Mouse (Mus musculus) limb, embryonic 14.5 days (tissue): Measurements from ENCODE around the gene Gpr119. TPM values are rescaled to one million over a fixed set of nuclear protein-coding genes. Genes with fewer than 3 reads are reported as not detected.
A peak's percentile ranks its signal among the peaks of the same experiment; 100 is the strongest.

ENCODE experiments used
- ATAC-seq: fragments of 200-750 bp; cut with Nextera tagmentation; 2 replicates; pipeline ENCODE4 v1.8.0; 2017; ENCODE audit warnings: low read depth, moderate number of reproducible peaks, moderate TSS enrichment; ENCODE audit not compliant: low FRiP score
- DNase-seq: peaks from one replicate; pipeline ENCODE4 v3.0.0-alpha.2; 2015; ENCODE audit warnings: low spot score
- H3K27ac ChIP-seq: fragments of 300-500 bp; sonication (generic); replicated peaks from 2 replicates; pipeline ENCODE4 v1.5.1; 2014; ENCODE audit warnings: low read depth, mild to moderate bottlenecking, low read length, moderate library complexity, mixed read lengths
- H3K27me3 ChIP-seq: fragments of 300-500 bp; sonication (generic); 2 replicates; pipeline ENCODE4 v1.6.1; 2014; ENCODE audit warnings: low read length, mixed read lengths; ENCODE audit not compliant: control insufficient read depth, insufficient read depth
- H3K36me3 ChIP-seq: fragments of 300-500 bp; sonication (generic); 2 replicates; pipeline ENCODE4 v1.6.1; 2014; ENCODE audit warnings: mild to moderate bottlenecking, low read length, moderate library complexity, mixed read lengths; ENCODE audit not compliant: control insufficient read depth, insufficient read depth
- H3K4me1 ChIP-seq: fragments of 300-500 bp; sonication (generic); 2 replicates; pipeline ENCODE4 v1.6.1; 2014; ENCODE audit warnings: antibody characterized with exemption, low read length, mixed read lengths; ENCODE audit not compliant: control insufficient read depth, insufficient read depth
- H3K4me2 ChIP-seq: fragments of 300-500 bp; sonication (generic); replicated peaks from 2 replicates; pipeline ENCODE4 v1.6.1; 2014; ENCODE audit warnings: low read depth, mild to moderate bottlenecking, low read length, moderate library complexity; ENCODE audit not compliant: severe bottlenecking
- H3K4me3 ChIP-seq: fragments of 300-500 bp; sonication (generic); replicated peaks from 2 replicates; pipeline ENCODE4 v1.5.1; 2014; ENCODE audit warnings: low read length
- H3K9ac ChIP-seq: fragments of 300-500 bp; sonication (generic); 2 replicates; pipeline ENCODE4 v1.6.1; 2014; ENCODE audit warnings: mild to moderate bottlenecking, low read depth, low read length, moderate library complexity; ENCODE audit not compliant: severe bottlenecking
- H3K9me3 ChIP-seq: fragments of 300-500 bp; sonication (generic); 2 replicates; pipeline ENCODE4 v1.6.1; 2016; ENCODE audit warnings: low read length; ENCODE audit not compliant: control insufficient read depth
- POLR2A ChIP-seq: fragments of 200-500 bp; IDR thresholded peaks from 2 replicates; pipeline ENCODE4 v1.8.0; 2012; ENCODE audit warnings: inconsistent platforms, mild to moderate bottlenecking, moderate library complexity, borderline replicate concordance; ENCODE audit not compliant: insufficient read depth, insufficient read length; ENCODE audit errors: extremely low read depth
- WGBS: fragments of 180-500 bp; shearing (Covaris S2); extraction: QIAGEN DNeasy Blood & Tissue Kit; methylation state at CpG from one replicate; pipeline ENCODE4 v1.1.7; 2014; 5-methylcytosine and 5-hydroxymethylcytosine counted together
- polyA plus RNA-seq, 2 experiments: library from polyadenylated mRNA; depleted of rRNA in 1 of 2; stranded (reverse) in 1 of 2; unstranded in 1 of 2; fragments of >200 nt; fragmentation: Nextera tagmentation in 1 of 2; extraction: Ambion mirVana in 1 of 2; gene quantifications; 2 replicates each; pipeline versions ENCODE4 v1.2.1 to v1.2.3; 2012 to 2014

The Gpr119 gene
- polyA plus RNA-seq, 2 experiments: not detected

DNA sequence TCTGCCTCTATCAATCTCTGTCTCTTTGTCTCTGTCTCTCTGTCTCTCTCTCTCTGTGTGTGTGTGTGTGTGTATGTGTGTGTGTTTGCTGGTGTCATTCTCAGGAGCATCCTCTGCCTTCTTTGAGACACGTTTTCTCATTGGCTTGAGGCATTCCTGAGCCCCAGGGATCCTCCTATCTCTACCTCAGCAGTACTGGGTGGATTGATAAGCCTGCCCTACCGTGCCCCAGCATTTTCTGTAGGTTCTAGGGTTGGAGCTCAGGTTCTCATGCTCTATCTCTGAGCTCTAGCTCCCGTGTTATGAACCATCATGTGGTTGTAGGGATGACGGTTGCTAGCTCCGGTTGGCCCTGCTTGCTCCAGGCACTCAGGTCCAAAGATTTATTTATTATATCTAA, 9.6 kb upstream of the Gpr119 start:
- ATAC-seq (no peak), DNase-seq (no peak)
- Histone ChIP-seq H3K4me2 (no peak overlapping the region), H3K9ac (no peak overlapping the region), H3K27ac (no peak overlapping the region), H3K36me3 (no peaks in the 10 kb centered on the region), H3K4me1 (no peaks in the 10 kb centered on the region), H3K4me3 (no peak overlapping the region), H3K9me3 (no peaks in the 10 kb centered on the region), H3K27me3 (no peaks in the 10 kb centered on the region)
- WGBS: 73% methylated on average over 5 of the region's 5 CpGs
- no peak for TF ChIP-seq POLR2A

GRCm38 (mm10) chrX:48683451-48683850, 9.2 kb upstream of the Gpr119 start:
- no peak for TF ChIP-seq POLR2A
- ATAC-seq (no peak), DNase-seq (peak; percentile 28)
- 17% methylated on average over 3 of the region's 3 CpGs for WGBS
- H3K27me3 ChIP-seq: no peaks in the 10 kb centered on the region
- no peaks in the 10 kb centered on the region for H3K36me3 ChIP-seq
- H3K9me3 ChIP-seq: no peaks in the 10 kb centered on the region
- H3K4me1 ChIP-seq: no peaks in the 10 kb centered on the region
- H3K9ac ChIP-seq: no peak overlapping the region
- H3K4me2 ChIP-seq: no peak overlapping the region
- no peak overlapping the region for H3K27ac ChIP-seq
- no peak overlapping the region for H3K4me3 ChIP-seq

DNA sequence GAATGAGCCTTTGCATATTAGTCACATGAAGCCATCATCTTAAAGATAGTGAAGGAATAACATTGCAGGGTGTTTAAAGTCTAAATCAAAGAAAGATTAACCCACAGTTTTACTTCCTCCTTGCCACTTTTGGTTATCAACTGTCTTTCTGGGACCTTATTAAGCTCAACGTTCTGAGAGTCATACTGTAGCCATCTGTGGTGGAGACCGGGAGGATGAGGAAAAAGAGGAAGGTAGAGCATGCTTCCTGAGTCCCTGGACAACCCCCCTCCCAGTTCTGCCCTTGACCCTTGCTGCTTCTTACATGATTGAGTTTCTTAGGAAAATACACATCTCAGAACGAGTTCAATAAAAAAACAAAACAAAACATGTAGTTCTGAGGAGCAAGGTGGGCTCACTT, 2.6 kb downstream of the Gpr119 start:
- H3K4me1 ChIP-seq: no peaks in the 10 kb centered on the region
- no peak overlapping the region for H3K27ac ChIP-seq
- no peaks in the 10 kb centered on the region for H3K36me3 ChIP-seq
- DNase-seq (no peak), ATAC-seq (no peak)
- no peaks in the 10 kb centered on the region for H3K9me3 ChIP-seq
- no peak overlapping the region for H3K4me2 ChIP-seq
- no peak overlapping the region for H3K9ac ChIP-seq
- 59% methylated on average over 3 of the region's 3 CpGs for WGBS
- no peaks in the 10 kb centered on the region for H3K27me3 ChIP-seq
- H3K4me3 ChIP-seq: no peak overlapping the region
- no peak for TF ChIP-seq POLR2A

DNA sequence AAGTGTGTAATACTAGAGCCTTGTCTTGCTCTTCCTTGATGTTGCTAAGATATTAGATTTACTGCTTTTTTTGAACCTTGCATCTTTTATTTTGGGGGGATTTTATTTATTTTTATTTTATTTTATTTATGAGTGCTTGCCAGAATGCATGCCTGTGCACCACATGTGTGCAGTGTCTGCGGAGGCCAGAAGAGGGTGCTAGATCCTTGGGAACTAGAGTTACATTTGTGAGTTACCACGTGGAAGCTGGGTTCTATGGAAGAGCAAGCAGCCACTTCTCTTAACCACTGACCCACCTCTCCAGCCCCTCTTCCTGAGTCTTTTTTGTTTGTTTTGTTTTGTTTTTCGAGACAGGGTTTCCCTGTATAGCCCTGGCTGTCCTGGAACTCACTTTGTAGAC, 4.7 kb downstream of the Gpr119 start:
- no peaks in the 10 kb centered on the region for H3K9me3 ChIP-seq
- H3K4me1 ChIP-seq: no peaks in the 10 kb centered on the region
- no peak overlapping the region for H3K4me2 ChIP-seq
- TF ChIP-seq POLR2A: no peak
- H3K36me3 ChIP-seq: no peaks in the 10 kb centered on the region
- H3K9ac ChIP-seq: no peak overlapping the region
- H3K27me3 ChIP-seq: no peaks in the 10 kb centered on the region
- no peak for DNase-seq
- no peak overlapping the region for H3K4me3 ChIP-seq
- no peak for ATAC-seq
- 75% methylated on average over 3 of the region's 3 CpGs for WGBS
- no peak overlapping the region for H3K27ac ChIP-seq

GRCm38 (mm10) chrX:48666807-48667206, 7.5 kb downstream of the Gpr119 start:
- Histone ChIP-seq H3K27me3 (no peaks in the 10 kb centered on the region), H3K9ac (no peak overlapping the region), H3K27ac (no peak overlapping the region), H3K4me1 (no peaks in the 10 kb centered on the region), H3K4me2 (no peak overlapping the region), H3K4me3 (no peak overlapping the region), H3K9me3 (no peaks in the 10 kb centered on the region), H3K36me3 (no peaks in the 10 kb centered on the region)
- whole genome bisulfite sequencing: 19% methylated on average over 6 of the region's 6 CpGs
- DNase-seq (no peak), ATAC-seq (no peak)
- no peak for TF ChIP-seq POLR2A

GRCm38 (mm10) chrX:48644122-48644521, 30.2 kb downstream of the Gpr119 start:
- H3K36me3 ChIP-seq: no peaks in the 10 kb centered on the region
- no peak overlapping the region for H3K4me3 ChIP-seq
- H3K9ac ChIP-seq: no peak overlapping the region
- TF ChIP-seq POLR2A: no peak
- H3K4me1 ChIP-seq: no peaks in the 10 kb centered on the region
- H3K27ac ChIP-seq: no peak overlapping the region
- WGBS: 82% methylated on average over 2 of the region's 2 CpGs
- H3K4me2 ChIP-seq: no peak overlapping the region
- DNase-seq (no peak), ATAC-seq (no peak)
- no peaks in the 10 kb centered on the region for H3K27me3 ChIP-seq
- H3K9me3 ChIP-seq: no peaks in the 10 kb centered on the region
